Mouse (Mus musculus) embryonic stem cell, embryonic (primary cell): ENCODE measurements at regions not wholly inside any gene's neighbourhood (a gene's known extent, or its start where the extent isn't known, plus 50 kb on each side); places are given as distances from the start of the nearest gene placed in this dataset.

ENCODE experiments used
- CTCF ChIA-PET, 4 experiments: fragments of 300-600 bp in 2 of 4; fragments of 350-600 bp in 2 of 4; sonication (Branson Sonifier 250); formaldehyde crosslinking; loops; one replicate each; lab custom pipeline; 2022; ENCODE audit warnings: inconsistent platforms in 2 of 4; lab: Charles Lee
- POLR2A ChIA-PET, 4 experiments: fragments of 300-600 bp in 2 of 4; fragments of 350-600 bp in 2 of 4; sonication (Branson Sonifier 250); formaldehyde crosslinking; loops; one replicate each; lab custom pipeline; 2022; ENCODE audit warnings: antibody characterized with exemption in 4 of 4, inconsistent platforms in 1 of 4; lab: Charles Lee

DNA sequence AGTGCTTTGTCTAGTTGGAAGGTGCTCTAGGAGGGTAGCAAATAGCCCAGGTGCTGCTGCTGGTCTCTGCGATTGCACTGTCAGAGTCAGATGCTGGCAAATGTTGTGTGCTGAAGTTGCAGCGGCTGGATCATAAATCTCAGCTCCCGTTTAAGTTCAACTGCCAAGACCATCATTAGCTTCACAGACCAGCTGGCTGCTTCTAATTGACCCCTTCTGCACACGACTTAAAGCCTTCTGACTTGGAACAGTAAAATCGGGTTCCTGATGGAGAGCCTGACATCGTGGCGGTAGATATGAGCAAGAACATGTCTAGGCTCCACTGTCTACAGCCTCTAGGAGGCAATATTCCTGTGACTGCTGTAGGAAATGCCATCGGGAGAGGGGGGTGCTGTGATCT is 416.0 kb upstream of the Slc35b3 start:
- POLR2A ChIA-PET = no interaction called here
- CTCF ChIA-PET = no interaction called here

DNA sequence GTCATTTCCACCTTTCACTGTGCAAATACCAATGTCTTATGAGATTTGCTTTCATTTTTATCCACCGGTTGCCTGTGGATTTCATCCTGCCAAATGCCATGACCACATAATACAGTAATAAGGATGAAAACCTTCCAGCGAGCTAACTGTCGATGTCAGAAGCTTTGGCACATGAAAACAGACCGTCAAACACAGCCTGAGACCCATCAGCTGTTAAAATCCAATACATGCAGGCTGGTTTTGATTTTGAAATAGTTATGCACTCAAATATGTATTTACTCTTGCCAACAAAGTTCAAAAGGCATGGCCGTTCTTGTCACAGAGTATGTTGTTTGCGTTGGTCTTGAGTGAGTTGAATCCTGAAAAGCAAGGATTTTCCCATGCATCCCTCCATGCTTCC is 415.6 kb upstream of the Slc35b3 start:
- ChIA-PET CTCF (no interaction called here), POLR2A (no interaction called here)

GRCm38 (mm10) chr13:39372565-39372964 is 411.9 kb upstream of the Slc35b3 start:
- CTCF ChIA-PET = interaction anchor here (0.5 to 1.5 kb wide), 7 partner anchors 8 to 1318 kb away, joined by 3 to 14 read pairs (median 4); no protein-coding TSS in a partner anchor
- POLR2A ChIA-PET = no interaction called here

DNA sequence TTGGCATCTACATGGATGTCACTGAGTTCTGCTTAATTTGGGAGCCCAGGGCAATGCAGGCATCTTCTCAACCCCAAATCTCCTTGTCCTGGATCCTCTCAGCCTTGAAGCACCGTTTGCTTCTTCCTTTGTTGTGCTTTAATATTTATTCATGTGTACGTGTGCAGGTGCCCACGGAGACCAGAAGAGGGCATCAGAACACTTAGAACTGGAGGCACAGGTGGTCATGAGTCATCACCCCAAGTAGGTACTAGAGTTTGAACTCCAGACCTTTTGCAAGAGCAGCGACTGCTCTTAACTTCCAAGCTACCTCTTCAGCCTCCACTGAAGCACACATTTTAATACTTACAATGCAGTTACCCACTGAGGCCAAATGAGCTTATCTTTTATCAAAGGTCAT is 403.0 kb upstream of the Slc35b3 start:
- ChIA-PET CTCF (interaction anchor here in 1 of 4 experiments (1.0 kb wide), 1 partner anchor 9 kb away, joined by 3 read pairs; no protein-coding TSS in a partner anchor), POLR2A (no interaction called here)

- ChIA-PET CTCF (interaction anchor here in 2 of 4 experiments (0.7 to 1.3 kb wide), 2 partner anchors 10 to 12 kb away, joined by 4 to 10 read pairs; no protein-coding TSS in a partner anchor), POLR2A (interaction anchor here in 1 of 4 experiments (0.6 to 0.7 kb wide), 2 partner anchors 434 to 1367 kb away, joined by 4 to 6 read pairs; no protein-coding TSS in a partner anchor)
These were observed 401.9 kb upstream of the Slc35b3 start for GRCm38 (mm10) chr13:39362536-39362935.

DNA sequence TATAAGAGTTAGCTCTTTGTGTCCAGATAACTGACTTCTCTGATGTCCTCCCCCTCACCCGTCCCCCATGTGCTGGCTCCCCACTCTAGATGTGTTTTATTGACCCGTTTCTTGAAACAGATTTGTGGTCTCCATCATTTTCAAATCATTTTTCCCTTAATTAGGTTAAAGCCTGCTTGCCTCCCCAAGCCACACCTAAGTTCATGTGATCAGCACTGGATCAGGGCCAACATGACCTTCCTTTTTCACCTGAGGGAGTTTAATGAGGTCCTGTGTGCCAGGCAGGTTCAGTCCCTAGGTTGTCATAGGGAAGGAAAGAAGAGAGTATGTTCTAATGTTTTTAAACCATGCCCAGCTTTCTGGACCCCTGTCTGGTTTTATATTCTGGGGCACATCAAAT is 390.9 kb upstream of the Slc35b3 start:
- ChIA-PET POLR2A (no interaction called here), CTCF (interaction anchor here in 1 of 4 experiments (0.7 kb wide), 1 partner anchor 21 kb away, joined by 3 read pairs; no protein-coding TSS in a partner anchor)

GRCm38 (mm10) chr13:39350668-39351067 is 390.0 kb upstream of the Slc35b3 start:
- POLR2A ChIA-PET = no interaction called here

GRCm38 (mm10) chr13:39347761-39348160 is 387.1 kb upstream of the Slc35b3 start:
- ChIA-PET POLR2A (no interaction called here), CTCF (interaction anchor here in 1 of 4 experiments (0.6 kb wide), 1 partner anchor 92 kb away, joined by 4 read pairs; no protein-coding TSS in a partner anchor)

More at GRCm38 (mm10) chr13:39350668-39351067, 390.0 kb upstream of the Slc35b3 start:
- CTCF ChIA-PET = no interaction called here

GRCm38 (mm10) chr13:39334874-39335273 is 374.2 kb upstream of the Slc35b3 start:
- POLR2A ChIA-PET = interaction anchor here in 2 of 4 experiments (0.5 to 0.7 kb wide), 2 partner anchors 8 to 793 kb away, joined by 3 read pairs; no protein-coding TSS in a partner anchor
- CTCF ChIA-PET = interaction anchor here in 1 of 4 experiments (0.5 kb wide), 1 partner anchor 55 kb away, joined by 3 read pairs; no protein-coding TSS in a partner anchor

DNA sequence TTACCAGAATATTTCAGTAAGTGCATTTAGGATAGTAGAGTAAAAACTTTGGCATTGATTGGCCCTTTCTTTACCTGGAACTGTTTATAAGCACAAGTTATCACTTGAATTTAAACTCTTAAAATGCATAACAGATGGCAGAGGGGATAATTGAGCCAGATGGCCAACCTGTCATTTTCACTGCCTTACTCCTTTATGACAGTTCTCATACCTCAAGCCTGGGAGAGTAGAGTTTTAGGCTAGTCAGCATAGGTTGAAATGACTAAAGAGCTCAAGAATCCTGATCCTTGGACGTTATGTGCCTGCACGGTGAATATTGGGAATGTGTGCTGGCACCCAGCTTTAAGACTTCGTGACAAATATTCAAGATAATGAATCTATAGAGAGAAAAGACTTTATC is 369.1 kb upstream of the Slc35b3 start:
- POLR2A ChIA-PET = no interaction called here
- CTCF ChIA-PET = no interaction called here

- ChIA-PET CTCF (no interaction called here), POLR2A (no interaction called here)
These were observed 365.5 kb upstream of the Slc35b3 start for GRCm38 (mm10) chr13:39326176-39326575.

- ChIA-PET CTCF (no interaction called here), POLR2A (no interaction called here)
These were observed 360.4 kb upstream of the Slc35b3 start for GRCm38 (mm10) chr13:39321111-39321510.

DNA sequence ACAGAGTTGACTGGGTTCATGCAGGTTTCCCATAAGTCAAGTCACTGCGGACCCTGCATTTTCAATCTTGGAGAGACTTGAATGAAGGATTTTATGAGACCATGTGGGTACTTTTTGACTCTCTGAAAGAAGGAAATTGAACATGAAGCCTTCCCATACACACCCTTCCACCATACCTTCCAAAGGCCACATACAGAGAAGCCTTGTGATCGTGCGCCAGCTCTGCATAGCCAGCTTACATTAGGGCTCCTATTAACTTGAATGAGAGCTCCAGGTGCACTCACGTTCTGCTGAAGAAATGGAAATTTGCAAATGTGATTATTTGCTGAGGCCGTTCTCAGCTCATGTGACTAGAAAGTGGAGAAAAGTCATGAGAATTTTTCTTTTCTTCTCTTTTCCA is 349.1 kb upstream of the Slc35b3 start:
- ChIA-PET CTCF (no interaction called here), POLR2A (no interaction called here)

GRCm38 (mm10) chr13:39307845-39308244 is 347.2 kb upstream of the Slc35b3 start:
- POLR2A ChIA-PET = interaction anchor here in 2 of 4 experiments (0.6 to 0.7 kb wide), 2 partner anchors 262 to 791 kb away, joined by 3 to 5 read pairs; no protein-coding TSS in a partner anchor
- CTCF ChIA-PET = interaction anchor here in 1 of 4 experiments (1.2 kb wide), 1 partner anchor 296 kb away, joined by 3 read pairs; no protein-coding TSS in a partner anchor

- ChIA-PET POLR2A (interaction anchor here in 1 of 4 experiments (0.6 kb wide), 1 partner anchor 1341 kb away, joined by 4 read pairs; no protein-coding TSS in a partner anchor), CTCF (interaction anchor here in 1 of 4 experiments (1.2 kb wide), 1 partner anchor 295 kb away, joined by 3 read pairs; no protein-coding TSS in a partner anchor)
These were observed 346.2 kb upstream of the Slc35b3 start for GRCm38 (mm10) chr13:39306851-39307250.

- CTCF ChIA-PET = no interaction called here
- POLR2A ChIA-PET = no interaction called here
These were observed 336.5 kb upstream of the Slc35b3 start for GRCm38 (mm10) chr13:39297129-39297528.

DNA sequence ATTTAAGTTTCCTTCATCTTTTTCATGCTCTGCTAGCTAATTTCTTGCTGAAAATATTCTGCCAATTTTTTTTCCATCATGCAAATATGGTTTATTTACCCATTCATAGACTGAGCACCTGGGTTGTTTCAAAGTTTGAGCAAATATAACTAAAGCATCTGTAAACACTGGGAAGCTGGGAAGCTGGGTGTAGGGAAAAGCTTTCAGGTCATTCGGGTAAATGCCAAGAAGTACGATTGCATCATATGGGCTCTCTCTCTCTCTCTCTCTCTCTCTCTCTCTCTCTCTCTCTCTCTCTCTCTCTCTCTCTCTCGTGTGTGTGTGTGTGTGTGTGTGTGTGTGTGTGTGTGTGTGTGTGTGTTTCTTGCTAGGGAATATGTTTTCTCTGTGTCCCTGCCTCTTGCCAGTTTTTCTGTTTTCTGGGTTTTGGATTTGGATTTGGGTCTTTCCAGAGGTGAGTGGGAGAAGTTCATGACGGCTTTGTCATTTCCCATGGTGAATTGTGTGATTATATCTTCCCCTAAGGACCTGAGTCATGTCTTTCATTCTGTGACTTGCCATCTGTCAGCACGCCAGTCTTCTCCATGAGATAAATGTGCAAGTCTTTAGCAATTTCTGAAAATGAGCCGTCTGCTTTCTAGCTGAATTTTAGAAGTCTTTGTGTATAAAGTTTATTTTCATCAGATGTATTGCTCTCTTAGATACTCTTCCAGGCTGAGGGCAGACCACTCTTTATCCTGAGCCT is 329.7 kb upstream of the Slc35b3 start:
- CTCF ChIA-PET = no interaction called here
- POLR2A ChIA-PET = no interaction called here

DNA sequence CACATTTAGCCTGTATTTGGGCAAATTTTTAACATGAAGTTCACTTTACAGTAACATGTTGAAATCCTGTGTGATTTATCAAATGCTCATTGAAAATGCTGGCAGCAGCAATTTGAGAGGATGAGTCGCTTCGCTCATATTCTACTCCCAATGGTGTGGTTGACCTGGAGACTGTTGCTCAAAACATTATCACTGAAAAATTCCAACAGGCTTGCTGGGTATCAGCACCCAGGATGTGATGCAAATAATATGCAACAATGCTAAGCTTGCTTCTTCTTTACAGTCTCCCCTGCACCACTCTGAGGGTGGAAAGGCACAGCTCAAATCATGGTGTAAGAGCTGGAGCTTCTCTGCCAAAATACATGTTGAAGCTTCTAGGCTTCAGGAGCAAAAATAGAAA is 321.6 kb upstream of the Slc35b3 start:
- ChIA-PET CTCF (no interaction called here), POLR2A (no interaction called here)

- ChIA-PET CTCF (no interaction called here), POLR2A (interaction anchor here in 1 of 4 experiments (0.8 kb wide), 1 partner anchor 724 kb away, joined by 6 read pairs; no protein-coding TSS in a partner anchor)
These were observed 317.4 kb upstream of the Slc35b3 start for GRCm38 (mm10) chr13:39278101-39278500.

- CTCF ChIA-PET = no interaction called here
These were observed 305.3 kb upstream of the Slc35b3 start for GRCm38 (mm10) chr13:39266024-39266423.

More at GRCm38 (mm10) chr13:39266024-39266423, 305.3 kb upstream of the Slc35b3 start:
- POLR2A ChIA-PET = interaction anchor here in 1 of 4 experiments (0.6 kb wide), 1 partner anchor 171 kb away, joined by 3 read pairs; no protein-coding TSS in a partner anchor
